Mouse (Mus musculus): ENCODE data around the gene Krt26.

DNA sequence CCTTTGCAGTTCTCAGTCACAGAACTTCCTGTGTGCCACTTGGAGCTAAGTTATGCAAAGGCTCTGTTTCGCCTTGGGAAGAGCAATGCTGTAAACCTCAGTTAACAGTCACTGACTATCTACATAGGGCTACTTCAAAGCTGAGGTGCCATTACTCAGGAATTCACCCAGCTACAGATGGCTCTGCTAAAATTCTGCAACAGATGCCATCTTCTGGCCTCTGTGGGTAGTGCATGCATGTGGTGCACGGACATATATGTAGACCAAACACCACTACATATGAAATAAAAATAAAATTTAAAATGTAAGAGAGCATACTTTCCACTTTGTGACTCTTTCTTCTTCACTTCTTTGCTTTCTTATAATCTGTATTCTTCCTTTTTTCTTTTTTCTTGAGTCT is 30.2 kb downstream of the Krt26 start:
- TF ChIP-seq CTCF (IDR thresholded peaks at IDR 0.05; ENCODE audit: low read depth, low read length) (no peak), POLR2A (IDR thresholded peaks at IDR 0.05; ENCODE audit: borderline replicate concordance, low read depth, low read length) (no peak)

Data from bone marrow macrophage, adult 2 months (primary cell).